Mouse (Mus musculus) ovary, adult 2 months (tissue): ENCODE measurements around the gene Mnx1. TPM values are rescaled to one million over a fixed set of nuclear protein-coding genes. Genes with fewer than 3 reads are reported as not detected.

ENCODE experiments used
- polyA plus RNA-seq: library from polyadenylated mRNA; depleted of rRNA; stranded (reverse); fragments of >200 nt; gene quantifications from 2 replicates; pipeline ENCODE4 v1.2.3, GENCODE M21; 2012; rRNA removed

The Mnx1 gene
- not detected in 2 replicates for polyA plus RNA-seq

DNA sequence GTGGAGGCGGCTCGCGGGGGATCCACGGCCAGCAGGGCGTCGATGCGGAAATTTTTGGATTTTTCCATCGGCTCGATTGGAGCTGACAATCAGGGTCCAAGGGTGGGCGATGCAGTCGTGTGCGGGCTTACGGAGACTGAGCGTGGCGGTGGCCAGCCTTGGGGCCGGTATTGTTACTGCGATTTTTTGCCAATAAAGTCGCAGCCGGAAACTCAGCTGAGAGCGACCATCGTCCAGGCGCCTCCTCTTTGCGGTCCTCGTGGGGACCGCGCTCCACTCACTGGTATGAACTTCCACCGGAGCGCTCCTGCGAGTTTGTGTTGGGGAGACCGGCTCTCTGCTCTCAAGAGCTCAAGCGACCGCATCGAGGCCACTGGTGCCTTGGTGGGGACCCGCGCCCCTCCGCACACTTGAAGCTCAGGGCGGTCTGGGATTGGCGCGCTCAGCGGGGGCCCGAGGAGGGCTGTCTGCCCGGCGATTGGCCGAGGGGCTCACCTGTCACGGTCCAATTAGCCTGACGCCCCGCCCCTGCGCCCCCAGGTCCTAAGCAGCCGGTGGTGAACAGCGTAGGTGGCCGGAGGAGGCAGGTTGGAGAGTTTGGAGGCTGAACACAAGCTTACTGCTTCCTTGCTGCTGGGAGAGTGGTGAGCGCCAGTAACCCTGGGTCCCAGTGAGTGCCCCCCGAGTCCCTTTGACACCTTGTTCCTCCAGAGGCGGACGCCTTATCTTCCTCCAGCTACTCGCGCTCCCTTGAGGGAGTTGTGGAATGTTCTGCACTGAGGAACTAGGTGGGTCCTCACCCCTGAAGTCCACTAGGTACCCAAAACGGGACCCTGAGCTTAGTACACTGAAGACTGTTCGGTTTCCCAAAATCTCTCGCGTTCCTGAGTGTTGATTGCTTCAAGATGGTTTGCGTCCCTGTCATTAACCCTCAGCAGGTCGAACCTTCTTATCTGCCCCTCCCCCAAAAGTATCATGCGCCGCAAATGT lies at the start of gene Mnx1:
TSS of gene Mnx1 (minus strand) at position 263 of the 990 bp plus-strand sequence.

DNA sequence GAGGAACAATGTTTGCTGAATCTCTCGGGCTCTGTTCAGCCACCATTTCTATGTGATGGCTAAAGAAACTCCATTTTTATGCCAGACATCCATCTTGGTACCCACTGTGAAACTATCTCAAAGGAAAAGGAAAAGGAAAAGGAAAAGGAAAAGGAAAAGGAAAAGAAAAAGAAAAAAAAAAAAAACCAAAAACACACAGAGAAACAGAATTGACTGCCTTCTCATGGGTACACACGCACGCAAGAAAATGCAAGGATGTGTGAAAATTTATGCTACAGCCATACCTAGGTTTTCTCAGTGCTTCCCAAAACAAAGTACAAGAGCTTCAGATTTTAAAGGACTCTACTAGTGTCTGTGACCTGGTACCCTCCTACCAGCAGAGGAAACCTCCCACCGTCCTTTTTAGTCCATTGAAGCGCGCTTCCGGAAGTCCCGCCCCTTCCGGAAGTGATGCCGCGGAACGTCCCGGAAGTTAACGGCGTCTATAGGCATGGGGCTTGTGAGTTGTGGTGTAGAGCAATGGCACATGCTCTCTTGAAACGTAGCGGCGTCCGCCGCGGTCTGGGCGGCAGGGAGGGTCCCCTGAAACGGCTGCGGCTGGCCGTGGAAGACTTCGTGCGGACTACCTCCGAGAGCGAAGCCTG lies 43.9 kb downstream of the Mnx1 start, which contains the start of gene Nom1:
TSS of gene Nom1 (plus strand) at position 437 of the 644 bp plus-strand sequence.

Other genes starting within 250 kb of the Mnx1 start
- gene Lmbr1, start 100.1 kb downstream of the Mnx1 start, polyA plus RNA-seq, result 3.0 and 3.7 TPM in 2 replicates
- 4.6 and 6.1 TPM in 2 replicates for gene Nom1, start 43.8 kb downstream of the Mnx1 start, polyA plus RNA-seq
- gene Ube3c, start 90.8 kb upstream of the Mnx1 start, polyA plus RNA-seq, result 12.2 and 13.2 TPM in 2 replicates